Mouse (Mus musculus) embryonic fibroblast, embryonic 13.5 days (primary cell): ENCODE measurements around the gene Pik3cb.

Experiments used
- CTCF ChIP-seq: IDR thresholded peaks from 2 replicates; pipeline ENCODE4 v1.5.1; 2011; ENCODE audit warnings: mild to moderate bottlenecking, control low read depth, low read length, moderate library complexity, borderline replicate concordance; ENCODE audit not compliant: insufficient read depth
- POLR2A ChIP-seq: IDR thresholded peaks from 2 replicates; pipeline ENCODE4 v1.6.1; 2011; ENCODE audit warnings: low read depth, mild to moderate bottlenecking, control low read depth, low read length, moderate library complexity

DNA sequence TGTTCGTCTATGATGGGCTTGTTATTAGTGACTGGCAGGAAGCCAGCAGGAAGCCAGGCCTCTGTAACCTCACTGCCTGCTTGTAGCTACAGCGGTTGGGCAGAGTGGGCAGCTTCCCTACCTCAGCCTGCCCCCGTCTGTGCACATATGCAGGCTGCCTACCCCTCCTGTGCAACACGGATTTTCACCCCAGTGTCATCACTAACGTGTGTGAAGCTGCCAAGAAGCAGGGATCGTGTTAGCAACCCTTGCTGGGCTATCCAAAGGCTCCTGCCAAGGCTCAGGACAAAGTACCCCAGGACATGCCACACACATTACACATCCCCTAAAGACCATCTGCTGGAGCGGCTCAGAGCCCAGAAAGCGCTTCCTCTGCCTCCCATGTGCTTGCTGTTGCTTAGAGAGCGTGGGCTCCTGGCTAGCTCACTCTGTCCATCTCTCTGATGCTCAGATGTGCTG, 140.5 kb downstream of the Pik3cb start:
- TF ChIP-seq CTCF (no peak), POLR2A (no peak)
